ENCODE assay signal across 16 mouse cellular contexts in genomic region chr13:58945781-58946180, GRCm38 (mm10).
DNase-seq lines count a peak whose midpoint lies in the region; ATAC-seq lines count a peak whose summit lies in the region.
"Had no signal": no experiment of that assay in that cellular context is flagged by ENCODE, and none has a peak within 500 bp of the region (broad histone marks: within the 10 kb centered on the region; RNA-seq: fewer than 3 reads in every experiment).

No protein-coding gene starts in this region.

- H3K27ac ChIP-seq in forebrain, embryonic 15.5 days (replicated peaks) = peak overlapping the region; percentile 40
- H3K27ac ChIP-seq in forebrain, embryonic 11.5 days (ENCODE audit: low read depth, low read length) = no peak overlapping the region
- peak overlapping the region; percentile 34; the same call in 1 of the 2 replicates for H3K27ac ChIP-seq in neural tube, embryonic 13.5 days (replicated peaks)
- H3K27ac ChIP-seq: liver, embryonic 13.5 days had no signal

- 70% methylated on average over 6 of the region's 6 CpGs for WGBS in forebrain, embryonic 15.5 days
- 87% methylated on average over 6 of the region's 6 CpGs for WGBS in forebrain, embryonic 11.5 days
- 70% methylated on average over 6 of the region's 6 CpGs for WGBS in neural tube, embryonic 13.5 days

- H3K4me3 ChIP-seq in forebrain, embryonic 15.5 days = no peak overlapping the region
- no peak overlapping the region for H3K4me3 ChIP-seq in forebrain, embryonic 11.5 days (ENCODE audit: low read depth, low read length)
- H3K4me3 ChIP-seq in neural tube, embryonic 13.5 days = no peak overlapping the region
- H3K4me3 ChIP-seq: liver, embryonic 13.5 days; megakaryocyte, embryonic 14.5 days; myocyte had no signal

- H3K4me1 ChIP-seq in forebrain, embryonic 15.5 days = peaks cover 13% of the 10 kb centered on the region; the same call in 1 of the 2 replicates
- no peaks in the 10 kb centered on the region for H3K4me1 ChIP-seq in forebrain, embryonic 11.5 days (replicated peaks; ENCODE audit: control insufficient read depth, insufficient read depth, low read length)
- peaks cover 37% of the 10 kb centered on the region for H3K4me1 ChIP-seq in neural tube, embryonic 13.5 days (replicated peaks)
- H3K4me1 ChIP-seq: liver, embryonic 13.5 days; megakaryocyte, embryonic 14.5 days had no signal

- no peak for DNase-seq in forebrain, embryonic 11.5 days (ENCODE audit: low spot score)
- no peak for DNase-seq in neural tube, embryonic 10.5 days (ENCODE audit: extremely low spot score, low spot score)
- peak; percentile 63 to 71 for DNase-seq in cerebellum, postnatal 36 days
- DNase-seq in heart, adult 8-10 months (ENCODE audit: low spot score) = no peak
- DNase-seq in gastrocnemius, adult 18-20 months (ENCODE audit: low spot score) = no peak
- DNase-seq: embryo, embryonic 11 days; kidney, adult 9 months; kidney, postnatal 4 days; liver, embryonic 13.5 days; thymus, postnatal 14 days had no signal

- H3K4me2 ChIP-seq in forebrain, embryonic 15.5 days (replicated peaks) = no peak overlapping the region
- no peak overlapping the region for H3K4me2 ChIP-seq in forebrain, embryonic 11.5 days (ENCODE audit: low read depth, low read length, severe bottlenecking)
- no peak overlapping the region for H3K4me2 ChIP-seq in neural tube, embryonic 13.5 days
- H3K4me2 ChIP-seq: liver, embryonic 13.5 days had no signal

- no peaks in the 10 kb centered on the region for H3K9me3 ChIP-seq in forebrain, embryonic 15.5 days
- H3K9me3 ChIP-seq in forebrain, embryonic 11.5 days (ENCODE audit: control insufficient read depth, low read length) = no peaks in the 10 kb centered on the region
- H3K9me3 ChIP-seq in neural tube, embryonic 13.5 days = no peaks in the 10 kb centered on the region
- H3K9me3 ChIP-seq: liver, embryonic 13.5 days had no signal

- no peak for ATAC-seq in forebrain, embryonic 15.5 days (replicated peaks)
- ATAC-seq in forebrain, embryonic 11.5 days (replicated peaks; ENCODE audit: low FRiP score) = no peak
- no peak for ATAC-seq in neural tube, embryonic 13.5 days (ENCODE audit: low read depth)
- ATAC-seq: lung, postnatal 0 days; Patski had no signal

- no peaks in the 10 kb centered on the region for H3K27me3 ChIP-seq in forebrain, embryonic 15.5 days
- H3K27me3 ChIP-seq in forebrain, embryonic 11.5 days (ENCODE audit: control insufficient read depth, insufficient read depth, low read length) = no peaks in the 10 kb centered on the region
- no peaks in the 10 kb centered on the region for H3K27me3 ChIP-seq in neural tube, embryonic 13.5 days
- H3K27me3 ChIP-seq: liver, embryonic 13.5 days; megakaryocyte, embryonic 14.5 days; Patski had no signal

- H3K36me3 ChIP-seq in forebrain, embryonic 15.5 days = no peaks in the 10 kb centered on the region
- H3K36me3 ChIP-seq in forebrain, embryonic 11.5 days (ENCODE audit: control insufficient read depth, insufficient read depth, low read length) = no peaks in the 10 kb centered on the region
- H3K36me3 ChIP-seq in neural tube, embryonic 13.5 days = no peaks in the 10 kb centered on the region
- H3K36me3 ChIP-seq: liver, embryonic 13.5 days had no signal

- H3K9ac ChIP-seq in forebrain, embryonic 15.5 days (replicated peaks) = no peak overlapping the region
- H3K9ac ChIP-seq in forebrain, embryonic 11.5 days (ENCODE audit: low read length) = no peak overlapping the region
- H3K9ac ChIP-seq in neural tube, embryonic 13.5 days = no peak overlapping the region
- H3K9ac ChIP-seq: liver, embryonic 13.5 days had no signal

Comparison
In these comparisons a context has a peak if more than half of its experiments do, and no peak if none do; other contexts are left out.
1. DNase-seq: peak in cerebellum, postnatal 36 days (2 of 2); none in forebrain, embryonic 11.5 days (single experiment), neural tube, embryonic 10.5 days (single experiment), heart, adult 8-10 months (single experiment) and gastrocnemius, adult 18-20 months (single experiment).